Mouse (Mus musculus) retina, postnatal 7 days (tissue): ENCODE results near the gene Hbb-bs.
"Not testable (repeated sequence)": the region's sequence is repeated elsewhere in the genome, so short reads cannot be mapped to it uniquely, and the experiment has no call there.

ENCODE experiments used
- DNase-seq: peaks from one replicate; pipeline ENCODE4 v3.0.0-alpha.2; 2012; ENCODE audit warnings: low read depth, low spot score

Hbb-bs gene

DNA sequence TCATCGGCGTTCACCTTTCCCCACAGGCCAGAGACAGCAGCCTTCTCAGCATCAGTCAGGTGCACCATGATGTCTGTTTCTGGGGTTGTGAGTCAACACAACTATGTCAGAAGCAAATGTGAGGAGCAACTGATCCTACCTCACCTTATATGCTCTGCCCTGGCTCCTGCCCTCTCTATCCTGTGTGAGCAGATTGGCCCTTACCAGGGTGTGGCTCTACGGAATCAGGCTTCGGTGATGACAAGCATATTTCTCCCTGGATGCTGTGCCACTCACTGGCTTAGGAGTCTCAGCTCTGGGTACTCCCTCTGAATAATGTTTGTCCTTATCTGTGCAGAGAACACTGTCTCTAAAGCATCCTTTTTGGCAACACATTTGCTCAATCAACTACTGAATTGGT is at the start of gene Hbb-bs:
TSS of gene Hbb-bs (minus strand) at position 289 of the 400 bp plus-strand sequence.
- DNase-seq: no peak

GRCm38 (mm10) chr7:103877093-103877492 is 49.2 kb upstream of the Hbb-bs start:
- DNase-seq: no peak

DNA sequence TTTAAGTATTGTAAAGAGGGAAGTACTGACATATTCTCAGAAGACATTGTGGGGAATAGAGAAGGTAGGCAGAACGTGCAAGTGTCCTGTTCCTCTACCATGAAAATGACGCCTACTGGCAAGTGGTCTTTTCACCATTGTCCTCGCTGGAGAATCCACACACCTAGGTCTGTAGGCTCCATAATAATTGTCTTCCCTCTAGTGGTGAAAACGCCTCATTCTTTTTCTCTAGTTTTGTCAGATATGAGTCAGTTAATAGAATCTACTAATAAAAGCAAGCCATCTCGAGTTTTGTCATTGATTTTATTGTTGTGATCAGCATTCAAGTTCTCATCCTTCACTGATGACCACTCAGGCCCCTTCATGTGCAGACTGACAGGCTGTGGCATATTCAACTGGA is 46.6 kb upstream of the Hbb-bs start:
- DNase-seq: no peak

- no peak for DNase-seq
These were observed 45.2 kb upstream of the Hbb-bs start for GRCm38 (mm10) chr7:103873064-103873463.

- DNase-seq: no peak
These were observed 42.8 kb upstream of the Hbb-bs start for GRCm38 (mm10) chr7:103870667-103871066.

- no peak for DNase-seq
These were observed 37.8 kb upstream of the Hbb-bs start for GRCm38 (mm10) chr7:103865716-103866115.

- DNase-seq: no peak
These were observed 33.6 kb upstream of the Hbb-bs start for GRCm38 (mm10) chr7:103861531-103861930.

GRCm38 (mm10) chr7:103860855-103861254 is 33.0 kb upstream of the Hbb-bs start:
- no peak for DNase-seq

DNA sequence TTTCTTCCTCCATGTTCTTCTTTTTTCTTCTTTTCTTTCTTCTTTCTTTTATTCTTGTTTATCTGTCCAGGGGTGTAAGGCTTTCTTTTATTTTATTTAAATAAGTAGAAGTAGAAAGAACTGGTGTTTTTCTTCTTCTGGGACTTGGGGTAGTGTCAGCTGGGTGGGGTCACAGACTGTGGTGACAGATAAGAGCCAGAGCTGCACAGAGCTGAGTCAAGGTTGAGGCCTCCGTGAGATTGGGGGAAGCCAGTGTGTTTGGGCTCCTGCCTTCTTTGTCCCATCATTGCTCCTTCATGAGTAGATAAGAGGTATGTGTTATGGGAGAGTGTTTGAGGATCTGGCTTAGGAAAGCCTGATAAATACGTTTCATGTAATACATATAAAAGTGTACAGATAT is 31.2 kb upstream of the Hbb-bs start:
- DNase-seq: no peak

- DNase-seq: no peak
These were observed 26.8 kb upstream of the Hbb-bs start for GRCm38 (mm10) chr7:103854669-103855068.

DNA sequence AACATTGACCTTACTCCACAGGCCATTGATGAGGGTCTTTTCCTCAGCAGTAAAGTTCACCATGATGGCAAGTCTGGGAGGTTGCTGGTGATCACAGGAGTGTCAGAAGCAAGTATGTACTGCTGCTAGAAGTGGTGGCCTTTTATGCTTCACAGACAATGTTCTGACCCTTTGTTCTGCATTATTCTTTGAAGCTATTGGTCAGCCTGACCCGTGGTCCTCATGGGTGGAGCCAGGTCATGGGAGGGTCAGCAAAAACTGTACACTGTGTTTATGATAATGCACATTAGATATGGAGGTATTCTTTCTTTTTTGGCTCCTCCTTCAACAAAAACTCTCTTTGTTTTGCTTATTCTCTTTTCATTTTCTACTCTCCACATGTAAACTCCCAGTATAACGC is 25.2 kb upstream of the Hbb-bs start, which contains the start of gene Hbb-y:
TSS of gene Hbb-y (minus strand) at position 127 of the 400 bp plus-strand sequence.
- no peak for DNase-seq

GRCm38 (mm10) chr7:103844525-103845325 is 16.8 kb upstream of the Hbb-bs start:
- DNase-seq: no peak

DNA sequence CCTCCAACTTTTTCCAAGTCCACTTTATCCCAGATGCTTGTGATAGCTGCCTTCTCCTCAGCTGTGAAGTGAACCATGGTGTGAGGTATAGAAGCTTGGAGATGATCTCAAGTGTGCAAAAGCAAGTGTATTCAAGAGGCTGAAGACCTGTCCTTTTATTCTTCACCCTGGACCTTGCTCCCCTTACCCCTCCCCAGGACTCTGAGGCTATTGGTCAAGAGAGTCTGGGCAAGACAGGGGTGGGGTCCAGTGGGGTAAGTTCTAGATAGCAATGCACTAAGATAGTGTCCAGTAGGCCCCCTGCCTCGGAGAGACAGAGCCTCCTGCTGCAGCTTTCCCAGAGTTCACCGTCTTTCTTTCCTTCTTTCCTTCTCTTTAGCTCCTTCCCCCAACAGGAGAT is 15.1 kb upstream of the Hbb-bs start, which contains the start of gene Hbb-bh1:
TSS of gene Hbb-bh1 (minus strand) at position 131 of the 400 bp plus-strand sequence.
- no peak for DNase-seq

GRCm38 (mm10) chr7:103840268-103840667 is 12.4 kb upstream of the Hbb-bs start, which contains the start of gene Hbb-bh2:
Hbb-bh2 (minus strand) TSS chr7:103840520.
- DNase-seq: no peak

DNA sequence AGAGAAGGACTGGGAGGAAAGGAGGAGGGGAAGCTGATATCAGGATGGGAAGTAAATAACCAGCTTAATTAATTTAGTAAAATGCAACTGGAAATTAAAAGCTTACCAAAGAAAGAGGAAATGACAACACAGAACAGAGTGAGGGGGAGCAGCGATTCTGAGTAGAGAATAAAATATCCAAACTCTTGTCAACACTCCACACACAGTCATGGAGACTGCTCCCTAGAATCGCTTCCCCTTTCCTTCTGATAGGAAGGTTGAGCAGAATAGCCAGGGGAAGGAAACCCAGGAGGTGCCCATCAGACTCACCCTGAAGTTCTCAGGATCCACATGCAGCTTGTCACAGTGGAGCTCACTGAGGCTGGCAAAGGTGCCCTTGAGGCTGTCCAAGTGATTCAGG is 757 bp downstream of the Hbb-bs start:
- not testable (repeated sequence) for DNase-seq

- no peak for DNase-seq
These were observed 1.5 kb downstream of the Hbb-bs start for GRCm38 (mm10) chr7:103826255-103826887.

- DNase-seq: no peak
These were observed 2.2 kb downstream of the Hbb-bs start for GRCm38 (mm10) chr7:103825536-103826254.

DNA sequence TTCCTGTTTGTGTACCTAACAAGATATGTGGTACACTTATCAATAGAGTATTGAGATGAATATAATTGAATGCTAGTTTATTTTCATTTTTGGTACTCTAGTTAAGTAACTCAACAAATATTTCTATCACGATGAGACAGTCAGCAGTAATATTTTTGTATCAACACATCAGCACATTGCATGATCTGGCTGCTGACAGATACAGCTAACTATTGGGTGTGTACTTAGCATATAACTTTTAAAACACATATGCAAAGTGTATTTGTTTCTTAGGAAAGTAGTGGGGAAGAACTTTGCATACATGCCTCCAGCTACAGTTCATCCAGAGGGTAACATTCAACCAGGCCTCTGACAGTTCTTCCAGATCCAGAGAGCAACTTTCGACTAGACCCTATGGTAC is 3.3 kb downstream of the Hbb-bs start:
- DNase-seq: no peak

- not testable (repeated sequence) for DNase-seq
These were observed 12.8 kb downstream of the Hbb-bs start for GRCm38 (mm10) chr7:103815085-103815484.

DNA sequence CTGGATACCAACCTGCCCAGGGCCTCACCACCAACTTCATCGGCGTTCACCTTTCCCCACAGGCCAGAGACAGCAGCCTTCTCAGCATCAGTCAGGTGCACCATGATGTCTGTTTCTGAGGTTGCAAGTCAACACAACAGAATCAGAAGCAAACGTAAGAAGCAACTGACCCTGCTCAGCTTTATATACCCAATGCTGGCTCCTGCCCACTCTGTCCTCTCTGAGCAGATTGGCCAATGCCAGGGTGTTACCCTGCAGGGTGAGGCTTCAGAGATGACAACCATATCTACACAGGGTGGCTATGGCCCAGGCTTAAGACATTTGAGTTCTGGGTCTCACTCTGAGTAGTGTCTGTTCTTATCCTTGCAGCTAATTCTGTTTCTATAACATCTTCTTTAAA is 14.1 kb downstream of the Hbb-bs start, which contains the start of gene Hbb-bt:
TSS of gene Hbb-bt (minus strand) at position 231 of the 400 bp plus-strand sequence.
- DNase-seq: no peak

- DNase-seq: not testable (repeated sequence)
These were observed 14.7 kb downstream of the Hbb-bs start for GRCm38 (mm10) chr7:103813152-103813551.

GRCm38 (mm10) chr7:103812174-103812573 is 15.7 kb downstream of the Hbb-bs start:
- DNase-seq: no peak
